Mouse (Mus musculus) embryonic facial prominence, embryonic 11.5 days (tissue): ENCODE data around the gene Atg2b. TPM values are rescaled to one million over a fixed set of nuclear protein-coding genes. Genes with fewer than 3 reads are reported as not detected.
A peak's percentile ranks its signal among the peaks of the same experiment; 100 is the strongest.

ENCODE experiments used
- ATAC-seq: fragments of 200-750 bp; cut with Nextera tagmentation; replicated peaks from 2 replicates; pipeline ENCODE4 v1.8.0; 2017; ENCODE audit warnings: low read depth; ENCODE audit not compliant: insufficient number of reproducible peaks, low FRiP score, low TSS enrichment
- DNase-seq: peaks from one replicate; pipeline ENCODE4 v3.0.0-alpha.2; 2015; ENCODE audit warnings: low spot score
- H3K27ac ChIP-seq: fragments of 300-500 bp; sonication (generic); replicated peaks from 2 replicates; pipeline ENCODE4 v1.5.1; 2014; ENCODE audit warnings: mild to moderate bottlenecking, low read depth, low read length, control low read depth
- H3K27me3 ChIP-seq: fragments of 300-500 bp; sonication (generic); 2 replicates; pipeline ENCODE4 v1.6.1; 2014; ENCODE audit warnings: mild to moderate bottlenecking, low read length, moderate library complexity, mixed read lengths; ENCODE audit not compliant: control insufficient read depth, insufficient read depth
- H3K36me3 ChIP-seq: fragments of 300-500 bp; sonication (generic); replicated peaks from 2 replicates; pipeline ENCODE4 v1.6.1; 2014; ENCODE audit warnings: low read depth, mild to moderate bottlenecking, low read length, moderate library complexity, mixed read lengths; ENCODE audit not compliant: control insufficient read depth, insufficient read depth
- H3K4me1 ChIP-seq: fragments of 300-500 bp; sonication (generic); 2 replicates; pipeline ENCODE4 v1.6.1; 2014; ENCODE audit warnings: low read length, mixed read lengths; ENCODE audit not compliant: control insufficient read depth, insufficient read depth
- H3K4me2 ChIP-seq: fragments of 300-500 bp; sonication (generic); 2 replicates; pipeline ENCODE4 v1.6.1; 2014; ENCODE audit warnings: low read depth, mild to moderate bottlenecking, control low read depth, low read length, moderate library complexity
- H3K4me3 ChIP-seq: fragments of 300-500 bp; sonication (generic); 2 replicates; pipeline ENCODE4 v1.5.1; 2014; ENCODE audit warnings: low read depth, low read length, control low read depth
- H3K9ac ChIP-seq: fragments of 300-500 bp; sonication (generic); replicated peaks from 2 replicates; pipeline ENCODE4 v1.6.1; 2014; ENCODE audit warnings: mild to moderate bottlenecking, control low read depth, low read length
- H3K9me3 ChIP-seq: fragments of 300-500 bp; sonication (generic); replicated peaks from 2 replicates; pipeline ENCODE4 v1.6.1; 2016; ENCODE audit warnings: mild to moderate bottlenecking, low read length, inconsistent platforms, mixed read lengths; ENCODE audit not compliant: control insufficient read depth
- WGBS: fragments of 180-500 bp; shearing (Covaris S2); extraction: QIAGEN DNeasy Blood & Tissue Kit; methylation state at CpG from one replicate; pipeline ENCODE4 v1.1.7; 2014; 5-methylcytosine and 5-hydroxymethylcytosine counted together
- polyA plus RNA-seq: library from polyadenylated mRNA; unstranded; fragments of >200 nt; fragmentation: Nextera tagmentation; extraction: Ambion mirVana; gene quantifications from 2 replicates; pipeline ENCODE4 v1.2.1, GENCODE M21; 2014

Gene Atg2b
- polyA plus RNA-seq, 1 experiment from 2014 or later, result 12.6 TPM

GRCm38 (mm10) chr12:105655850-105656249, 29.2 kb downstream of the Atg2b start:
- ATAC-seq, result no peak
- Histone ChIP-seq H3K4me2 (no peak overlapping the region), H3K4me1 (no peaks in the 10 kb centered on the region), H3K27me3 (no peaks in the 10 kb centered on the region), H3K9me3 (no peaks in the 10 kb centered on the region), H3K36me3 (peaks cover 8% of the 10 kb centered on the region; the same call in 1 of the 2 replicates), H3K9ac (no peak overlapping the region), H3K4me3 (no peak overlapping the region), H3K27ac (no peak overlapping the region)
- DNase-seq, result no peak
- WGBS, result 91% methylated on average over 7 of the region's 7 CpGs

DNA sequence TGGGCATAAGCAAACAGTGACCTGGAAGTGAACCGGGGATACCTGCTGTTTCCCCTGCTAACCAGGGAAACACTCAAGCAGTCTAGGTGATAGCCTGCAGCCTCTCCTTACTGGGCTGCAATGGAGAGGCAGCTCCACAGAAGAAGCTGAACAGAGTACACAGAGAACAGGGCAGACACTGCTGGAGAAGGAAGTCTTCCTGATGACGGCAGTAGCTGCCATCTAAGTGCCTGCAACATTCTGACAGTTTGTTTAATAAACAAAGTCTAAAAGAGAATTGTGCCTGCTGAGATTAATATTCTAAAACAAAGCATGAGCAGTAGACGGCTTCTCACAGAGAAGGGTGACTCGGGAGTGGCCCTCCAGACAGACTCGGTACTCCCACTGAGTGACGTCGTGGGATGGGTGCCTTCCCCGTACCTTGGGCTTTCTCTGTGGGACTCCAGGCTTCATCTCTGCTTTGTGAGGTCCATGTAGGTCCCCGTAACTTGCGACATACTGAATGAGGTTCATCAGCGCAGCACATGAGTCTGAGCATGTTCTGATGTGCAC, 42.2 kb downstream of the Atg2b start:
- no peak overlapping the region for H3K4me3 ChIP-seq
- no peak for DNase-seq
- WGBS, result 94% methylated on average over 11 of the region's 11 CpGs
- H3K36me3 ChIP-seq, result peaks cover 22% of the 10 kb centered on the region
- H3K9me3 ChIP-seq, result no peaks in the 10 kb centered on the region
- no peaks in the 10 kb centered on the region for H3K27me3 ChIP-seq
- no peak overlapping the region for H3K9ac ChIP-seq
- H3K27ac ChIP-seq, result no peak overlapping the region
- no peak overlapping the region for H3K4me2 ChIP-seq
- no peak for ATAC-seq
- no peaks in the 10 kb centered on the region for H3K4me1 ChIP-seq

DNA sequence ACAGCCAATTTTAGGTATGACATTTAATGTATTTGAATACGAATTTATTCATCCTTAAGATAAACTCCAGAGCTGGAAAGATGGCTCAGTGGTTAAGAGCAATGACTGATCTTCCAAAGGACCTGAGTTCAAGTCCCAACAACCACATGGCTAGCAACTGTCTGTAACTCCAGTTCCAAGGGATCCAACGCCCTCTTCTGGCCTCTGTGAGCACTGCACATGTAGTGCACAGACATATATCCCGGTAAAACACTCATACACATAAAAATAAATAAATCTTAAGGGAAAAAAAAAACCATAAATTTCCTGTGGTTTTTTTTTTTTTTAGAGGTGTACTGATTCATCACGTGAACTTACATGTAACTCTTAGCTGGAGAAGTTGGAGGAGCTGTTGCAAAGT, 47.5 kb downstream of the Atg2b start:
- Histone ChIP-seq H3K9me3 (no peaks in the 10 kb centered on the region), H3K27ac (no peak overlapping the region), H3K4me3 (no peak overlapping the region), H3K9ac (no peak overlapping the region), H3K4me2 (no peak overlapping the region), H3K36me3 (0 out of 2 replicates have a peak, but pooled peaks cover 5% of the 10 kb centered on the region), H3K27me3 (no peaks in the 10 kb centered on the region), H3K4me1 (no peaks in the 10 kb centered on the region)
- ATAC-seq, result no peak
- WGBS, result 73% methylated on average over 4 of the region's 4 CpGs
- no peak for DNase-seq

DNA sequence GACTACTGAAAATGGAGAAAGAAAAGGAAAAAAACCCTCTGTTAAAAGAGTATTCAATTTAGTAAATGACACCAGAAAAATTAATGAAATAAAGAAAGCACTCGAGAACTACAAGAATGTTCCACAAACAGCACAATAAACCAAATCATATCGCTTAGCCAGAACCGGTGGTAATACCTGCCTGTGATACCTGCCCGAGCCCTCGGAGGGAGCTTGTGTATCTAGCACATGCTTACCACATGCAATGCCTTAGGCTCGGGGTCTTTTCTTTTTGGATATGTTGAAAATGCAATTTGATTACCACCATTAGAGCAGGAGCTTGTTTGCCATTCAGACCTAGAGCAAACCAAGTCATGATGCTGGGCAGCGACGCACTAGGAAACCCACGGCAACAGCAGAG, 48.5 kb downstream of the Atg2b start:
- no peaks in the 10 kb centered on the region for H3K9me3 ChIP-seq
- WGBS, result 93% methylated on average over 9 of the region's 9 CpGs
- ATAC-seq (no peak), DNase-seq (no peak)
- H3K27me3 ChIP-seq, result no peaks in the 10 kb centered on the region
- H3K4me2 ChIP-seq, result no peak overlapping the region
- no peak overlapping the region for H3K9ac ChIP-seq
- H3K4me1 ChIP-seq, result no peaks in the 10 kb centered on the region
- H3K4me3 ChIP-seq, result no peak overlapping the region
- no peak overlapping the region for H3K27ac ChIP-seq
- H3K36me3 ChIP-seq, result 0 out of 2 replicates have a peak, but pooled peaks cover 3% of the 10 kb centered on the region

DNA sequence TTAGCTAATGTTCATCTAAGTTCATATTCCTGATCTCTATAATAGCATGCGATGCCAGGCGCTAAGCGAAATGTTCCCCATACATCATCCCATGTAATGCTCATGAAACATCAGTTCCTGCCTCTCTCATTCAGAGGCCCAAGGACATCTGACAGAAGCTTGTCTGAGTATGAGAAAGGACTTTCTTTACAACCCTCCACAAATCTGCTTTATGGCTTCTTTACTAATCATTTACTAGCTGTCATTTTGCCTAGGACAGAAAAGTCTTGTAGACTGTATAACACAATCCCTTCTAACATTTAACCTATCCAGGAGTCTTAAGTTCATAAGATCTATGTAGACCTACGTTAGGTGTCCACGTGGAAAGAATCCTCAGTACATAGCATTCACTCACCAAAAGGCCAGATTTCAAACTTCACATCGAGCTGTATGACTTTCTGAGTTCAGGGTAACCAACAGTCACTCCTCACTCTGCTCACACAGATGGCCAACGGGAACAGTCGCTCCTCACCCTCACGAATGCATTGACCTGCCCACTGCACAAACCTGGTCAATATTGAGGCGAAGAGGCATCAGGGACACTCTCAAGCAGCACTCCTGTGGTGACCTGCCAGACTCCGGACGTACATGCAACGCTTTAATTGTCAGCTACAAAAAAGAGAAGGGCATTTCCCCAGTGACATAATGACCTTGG, 50.5 kb downstream of the Atg2b start:
- no peak for DNase-seq
- Histone ChIP-seq H3K4me2 (no peak overlapping the region), H3K9ac (no peak overlapping the region), H3K27ac (no peak overlapping the region), H3K36me3 (0 out of 2 replicates have a peak, but pooled peaks cover 3% of the 10 kb centered on the region), H3K4me3 (no peak overlapping the region), H3K27me3 (no peaks in the 10 kb centered on the region), H3K4me1 (no peaks in the 10 kb centered on the region), H3K9me3 (no peaks in the 10 kb centered on the region)
- 94% methylated on average over 13 of the region's 13 CpGs for WGBS
- ATAC-seq, result no peak

- Histone ChIP-seq H3K27ac (no peak overlapping the region), H3K9me3 (no peaks in the 10 kb centered on the region), H3K36me3 (peaks cover 4% of the 10 kb centered on the region), H3K27me3 (no peaks in the 10 kb centered on the region), H3K4me1 (no peaks in the 10 kb centered on the region), H3K9ac (no peak overlapping the region), H3K4me2 (no peak overlapping the region), H3K4me3 (no peak overlapping the region)
- 61% methylated on average over 7 of the region's 7 CpGs for WGBS
- ATAC-seq, result no peak
- peak; percentile 23 for DNase-seq
Observed at GRCm38 (mm10) chr12:105625798-105626197, 59.2 kb downstream of the Atg2b start.

GRCm38 (mm10) chr12:105622981-105623539, 62.0 kb downstream of the Atg2b start:
- 84% methylated on average over 12 of the region's 12 CpGs for WGBS
- Histone ChIP-seq H3K27ac (no peak overlapping the region), H3K4me1 (no peaks in the 10 kb centered on the region), H3K9ac (no peak overlapping the region), H3K9me3 (no peaks in the 10 kb centered on the region), H3K4me2 (no peak overlapping the region), H3K36me3 (peaks cover 8% of the 10 kb centered on the region), H3K4me3 (no peak overlapping the region), H3K27me3 (no peaks in the 10 kb centered on the region)
- ATAC-seq, result no peak
- DNase-seq, result no peak

DNA sequence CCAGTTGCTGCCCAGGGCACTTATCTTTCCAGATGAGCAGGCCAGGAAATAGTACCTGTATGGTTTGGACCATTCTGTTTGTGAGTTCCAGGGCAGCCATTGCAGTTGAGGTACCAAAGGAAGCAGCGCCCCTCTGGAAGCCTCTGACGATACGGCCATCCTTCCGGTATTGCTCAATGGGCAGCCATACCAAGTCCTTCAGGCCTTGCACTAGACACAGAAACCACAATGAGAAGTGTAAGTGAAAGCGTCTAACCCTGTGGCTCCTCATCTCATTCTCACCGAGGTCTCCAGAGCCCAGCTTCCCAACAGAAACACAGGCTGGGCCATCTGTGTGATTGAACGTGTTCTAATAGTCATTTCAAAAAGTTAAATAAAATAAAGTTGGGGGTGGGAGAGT, 63.0 kb downstream of the Atg2b start:
- DNase-seq (no peak), ATAC-seq (no peak)
- Histone ChIP-seq H3K27ac (no peak overlapping the region), H3K27me3 (no peaks in the 10 kb centered on the region), H3K36me3 (peaks cover 8% of the 10 kb centered on the region), H3K9me3 (no peaks in the 10 kb centered on the region), H3K4me3 (no peak overlapping the region), H3K4me1 (no peaks in the 10 kb centered on the region), H3K4me2 (no peak overlapping the region), H3K9ac (no peak overlapping the region)
- WGBS, result 95% methylated on average over 7 of the region's 7 CpGs
